Mouse (Mus musculus) activated CD4-positive, CD25-positive, alpha-beta regulatory T cell, adult 4 months (primary cell): Measurements from ENCODE around the gene Nploc4. TPM values are rescaled to one million over a fixed set of nuclear protein-coding genes. Genes with fewer than 3 reads are reported as not detected.

ENCODE experiments used
- ATAC-seq: one replicate; pipeline ENCODE4 v1.8.0; 2017
- polyA plus RNA-seq, 2 experiments: library from polyadenylated mRNA; unstranded; fragments of 100-300 nt; shearing (Covaris generic); gene quantifications; one replicate each; pipeline ENCODE4 v1.2.1; 2017

Gene Nploc4
- polyA plus RNA-seq = 1 to 10 TPM; 9.1 to 9.7 TPM

DNA sequence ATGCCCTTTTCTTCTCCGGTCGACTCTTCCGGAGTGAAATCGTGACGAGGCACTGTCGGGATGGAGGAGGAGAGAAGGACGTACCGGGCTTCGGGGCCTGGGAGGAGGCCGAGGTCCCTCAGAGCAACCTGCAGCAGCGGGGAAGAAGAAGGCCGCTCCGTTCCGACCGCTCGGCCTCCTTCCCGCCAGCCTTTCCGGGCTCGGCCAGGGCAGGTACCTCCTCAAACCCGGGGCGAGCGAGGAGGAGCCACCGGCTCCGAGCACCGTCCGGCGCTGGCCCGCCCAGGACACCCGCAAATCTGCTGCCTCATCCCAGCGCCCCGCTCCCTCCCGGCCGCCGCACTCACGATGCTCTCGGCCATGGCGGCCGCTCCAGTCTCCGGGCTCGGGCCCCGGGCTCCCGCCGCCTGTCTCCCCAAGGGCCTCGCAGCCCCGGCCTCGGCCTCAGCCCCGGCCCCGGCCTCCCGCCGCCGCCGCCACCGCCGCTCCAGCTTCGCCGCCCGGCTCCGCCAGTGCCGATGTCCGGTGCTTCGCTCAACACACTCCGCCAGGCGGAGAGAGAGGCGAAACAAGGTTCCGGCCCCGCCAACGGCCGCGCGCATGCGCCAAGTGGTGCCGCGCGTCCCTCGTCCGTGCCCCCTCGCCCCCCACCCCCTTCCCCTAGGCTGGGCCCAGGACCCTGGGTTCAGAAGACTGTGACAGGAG is at the start of gene Nploc4:
TSS of gene Nploc4 (minus strand) at position 557 of the 705 bp plus-strand sequence.
- peak; percentile 36 for ATAC-seq

DNA sequence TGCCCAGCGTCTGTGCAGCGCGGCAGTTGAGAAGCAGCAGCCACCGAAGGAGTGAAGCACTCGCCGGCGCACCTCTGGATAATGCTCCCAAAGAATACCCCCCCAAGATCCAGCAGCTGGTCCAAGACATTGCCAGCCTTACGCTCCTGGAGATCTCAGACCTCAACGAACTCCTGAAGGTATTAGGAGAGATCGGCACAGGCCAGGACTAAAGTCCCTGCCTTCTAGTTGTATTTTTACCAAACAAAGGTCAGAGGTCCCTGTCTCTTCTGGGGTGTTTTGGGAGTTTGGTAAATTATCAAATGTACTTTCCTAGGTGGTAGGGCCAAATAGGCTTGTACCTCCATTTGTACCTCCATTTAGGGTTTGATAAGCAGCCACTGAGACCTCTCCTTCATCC is 47.7 kb upstream of the Nploc4 start:
- no peak for ATAC-seq

GRCm38 (mm10) chr11:120484265-120484981 is 46.9 kb upstream of the Nploc4 start, which contains the start of gene Mrpl12:
Gene Mrpl12, plus strand, starts transcription at chr11:120484613.
- peak; percentile 94 for ATAC-seq

DNA sequence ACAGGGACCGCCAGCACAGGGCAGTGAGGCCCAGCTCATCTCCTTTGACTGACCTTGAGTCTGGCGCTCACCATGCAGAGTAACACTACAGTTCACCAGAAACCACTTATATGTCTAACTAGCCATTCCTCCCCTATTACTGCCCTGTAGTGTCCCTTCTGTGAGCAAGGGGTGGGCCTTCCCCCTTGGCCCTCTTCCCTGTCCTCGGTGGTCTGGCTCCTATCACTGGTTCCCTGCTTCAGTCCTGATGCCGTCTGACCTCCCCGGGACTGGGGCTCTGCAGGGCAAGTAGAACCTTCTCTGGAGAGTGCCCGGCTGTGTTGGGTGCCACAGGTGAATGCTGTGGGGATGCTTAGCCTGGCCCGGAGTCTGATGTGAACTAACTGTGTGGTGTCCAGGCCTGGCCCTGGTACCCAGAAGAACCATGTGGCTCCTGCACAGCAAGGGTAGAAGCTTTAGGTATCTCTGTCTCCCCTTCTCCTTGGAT is 46.0 kb upstream of the Nploc4 start:
- ATAC-seq = no peak

GRCm38 (mm10) chr11:120472052-120472451 is 34.5 kb upstream of the Nploc4 start:
- ATAC-seq = no peak

DNA sequence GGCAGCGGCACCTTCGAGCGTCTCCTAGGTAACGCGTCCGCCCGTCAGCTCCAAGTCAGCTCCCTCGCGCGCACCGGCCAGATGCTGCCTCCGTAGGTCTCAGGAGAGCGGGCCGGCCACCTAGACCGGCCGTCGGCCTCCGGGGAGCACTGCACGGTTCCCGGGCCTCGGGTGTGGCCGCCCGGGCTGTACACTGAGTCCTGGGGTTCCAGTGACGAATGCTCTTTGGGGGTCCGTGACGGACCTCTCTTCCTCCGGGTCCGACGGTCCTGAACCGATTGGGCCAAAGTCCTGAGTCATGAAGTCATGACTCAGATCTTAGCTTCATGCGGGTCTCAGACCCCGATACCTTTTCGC is 30.2 kb upstream of the Nploc4 start:
- ATAC-seq = no peak

GRCm38 (mm10) chr11:120467051-120467735 is 29.7 kb upstream of the Nploc4 start, which contains the start of gene Arl16:
Gene Arl16, minus strand, starts transcription at chr11:120467607.
- ATAC-seq = peak; percentile 100

GRCm38 (mm10) chr11:120465521-120465920 is 28.0 kb upstream of the Nploc4 start:
- ATAC-seq = no peak

GRCm38 (mm10) chr11:120464365-120464764 is 26.9 kb upstream of the Nploc4 start:
- no peak for ATAC-seq

GRCm38 (mm10) chr11:120463536-120463935 is 26.0 kb upstream of the Nploc4 start:
- no peak for ATAC-seq

GRCm38 (mm10) chr11:120458847-120459597 is 21.5 kb upstream of the Nploc4 start:
- no peak for ATAC-seq

DNA sequence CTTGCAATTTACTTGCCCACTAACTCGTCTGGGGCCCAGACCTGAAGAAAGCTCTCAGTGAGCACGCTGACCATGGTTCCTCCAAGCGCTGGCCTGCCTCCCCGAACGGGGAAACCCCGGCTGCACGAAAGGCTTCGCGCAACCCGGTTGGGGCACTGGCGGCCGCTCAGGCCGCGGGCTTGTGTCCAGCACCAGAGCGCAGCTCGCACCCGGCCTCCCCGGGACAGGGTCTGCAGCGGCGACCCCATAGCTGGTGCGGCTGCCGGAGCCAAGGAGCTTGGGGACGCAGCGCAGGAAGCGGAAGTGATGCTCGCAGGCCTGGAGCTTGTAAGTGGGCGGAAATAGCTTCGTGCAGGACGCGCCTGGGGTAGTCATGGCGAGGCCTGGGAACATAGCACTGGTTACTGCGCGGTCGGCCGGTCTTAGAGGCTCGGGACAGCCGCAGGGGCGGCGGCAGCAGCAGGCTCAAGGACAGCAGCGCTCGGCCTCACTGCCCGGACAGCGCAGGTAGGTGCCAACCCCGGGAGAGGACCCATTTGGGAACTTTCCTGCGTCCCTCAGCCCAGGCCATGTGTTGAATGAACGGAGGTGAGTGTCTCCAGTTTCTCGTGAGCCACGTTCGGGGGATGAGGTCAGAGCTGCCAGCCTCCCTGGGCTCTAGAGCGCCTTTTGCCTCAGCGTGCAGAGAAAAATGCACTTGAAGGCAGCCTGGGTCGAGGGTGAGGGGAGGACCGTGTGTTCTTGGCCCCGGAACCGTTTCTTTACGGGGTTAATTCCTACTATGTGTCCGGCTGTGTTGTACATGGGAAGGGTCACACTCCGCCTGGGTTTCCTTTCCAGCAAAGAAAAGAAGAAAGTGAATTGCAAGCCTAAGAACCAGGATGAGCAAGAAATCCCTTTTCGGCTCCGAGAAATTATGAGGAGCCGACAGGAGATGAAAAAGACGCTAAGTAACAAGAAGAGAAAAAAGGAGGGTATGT is 20.6 kb upstream of the Nploc4 start, which contains the start of the genes Oxld1 and Ccdc137:
TSS of gene Oxld1 (minus strand) at position 297 of the 980 bp plus-strand sequence.
TSS of gene Ccdc137 (plus strand) at position 344 of the 980 bp plus-strand sequence.
- ATAC-seq = peak; percentile 98

DNA sequence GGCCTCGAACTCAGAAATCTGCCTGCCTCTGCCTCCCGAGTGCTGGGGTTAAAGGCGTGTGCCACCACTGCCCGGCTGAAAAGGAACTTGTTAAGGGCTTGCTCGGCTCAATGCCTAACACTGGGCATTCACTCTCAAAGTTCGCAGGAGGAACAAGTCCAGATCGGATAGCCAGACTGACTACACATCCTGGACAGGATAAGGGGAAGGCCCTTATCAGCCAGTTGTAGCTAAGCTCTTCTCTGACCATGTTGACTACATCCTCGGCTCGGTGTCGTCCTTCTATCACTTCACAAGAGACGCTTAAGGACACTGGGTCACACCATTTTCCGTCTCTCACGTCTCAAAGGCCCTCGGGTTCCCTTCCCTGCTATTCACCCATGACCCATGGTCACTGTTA is 19.9 kb upstream of the Nploc4 start:
- peak; percentile 29 for ATAC-seq

DNA sequence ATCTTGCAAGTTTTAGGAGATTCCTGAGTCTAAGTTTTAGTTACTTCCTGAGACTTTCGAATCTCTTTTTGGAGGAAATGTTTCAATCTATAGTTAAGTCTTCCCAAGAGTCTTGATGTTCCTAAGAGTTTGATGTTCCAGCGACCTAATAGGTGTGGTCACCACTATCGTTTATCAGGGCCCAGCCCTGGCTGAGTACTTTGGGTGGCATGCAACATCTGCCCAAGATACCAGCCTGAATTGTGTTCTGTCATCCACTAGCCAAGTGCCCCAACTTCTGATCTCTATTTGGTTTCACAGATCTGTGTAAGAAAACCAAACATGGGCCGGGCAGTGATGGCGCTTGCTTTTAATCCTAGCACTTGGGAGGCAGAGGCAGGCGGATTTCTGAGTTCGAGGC is 17.9 kb upstream of the Nploc4 start:
- no peak for ATAC-seq

- no peak for ATAC-seq
Measured at GRCm38 (mm10) chr11:120454965-120455364, 17.5 kb upstream of the Nploc4 start.

DNA sequence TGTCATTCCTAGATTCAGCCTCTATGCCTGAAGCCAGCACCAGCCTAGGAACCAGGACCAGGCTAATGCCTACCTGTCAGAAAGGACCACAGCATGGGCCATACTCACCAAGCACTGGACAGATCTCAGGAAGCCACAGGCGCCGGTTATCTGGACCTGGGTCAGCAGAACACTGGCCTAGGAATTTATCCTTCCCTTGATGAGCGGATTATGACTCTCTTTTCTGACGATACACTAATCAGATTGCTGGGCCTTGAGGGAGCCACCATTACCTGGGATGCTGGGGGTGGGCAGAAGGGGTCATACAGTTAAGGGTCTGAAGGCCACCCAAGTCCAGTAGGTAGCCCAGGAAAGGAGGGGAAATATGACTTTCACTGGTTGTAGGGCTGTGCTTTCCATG is 15.8 kb upstream of the Nploc4 start, which contains the start of gene Pde6g:
TSS of gene Pde6g (minus strand) at position 195 of the 400 bp plus-strand sequence.
- no peak for ATAC-seq

- no peak for ATAC-seq
Measured at GRCm38 (mm10) chr11:120452246-120452645, 14.7 kb upstream of the Nploc4 start.

GRCm38 (mm10) chr11:120447179-120447578 is 9.7 kb upstream of the Nploc4 start:
- no peak for ATAC-seq

DNA sequence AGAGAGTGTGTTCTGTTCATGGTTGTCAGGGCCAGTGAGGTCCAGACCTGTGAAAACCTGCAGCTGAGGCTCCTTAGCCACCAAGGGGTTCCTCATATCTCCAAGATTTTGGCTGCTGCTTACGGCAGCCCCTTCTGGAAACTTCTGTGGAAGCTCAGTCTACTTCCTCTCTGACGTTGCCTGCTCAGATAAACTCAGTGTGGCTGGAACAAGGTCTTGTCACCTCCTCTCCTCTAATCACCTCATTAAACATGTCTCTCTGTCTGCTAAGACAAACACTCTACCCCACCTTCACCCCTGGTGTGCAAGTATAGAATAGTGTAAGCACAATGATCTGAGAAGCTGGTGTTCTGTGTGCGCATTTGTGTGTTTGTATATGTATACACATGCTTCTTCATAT is 8.0 kb upstream of the Nploc4 start:
- ATAC-seq = no peak

DNA sequence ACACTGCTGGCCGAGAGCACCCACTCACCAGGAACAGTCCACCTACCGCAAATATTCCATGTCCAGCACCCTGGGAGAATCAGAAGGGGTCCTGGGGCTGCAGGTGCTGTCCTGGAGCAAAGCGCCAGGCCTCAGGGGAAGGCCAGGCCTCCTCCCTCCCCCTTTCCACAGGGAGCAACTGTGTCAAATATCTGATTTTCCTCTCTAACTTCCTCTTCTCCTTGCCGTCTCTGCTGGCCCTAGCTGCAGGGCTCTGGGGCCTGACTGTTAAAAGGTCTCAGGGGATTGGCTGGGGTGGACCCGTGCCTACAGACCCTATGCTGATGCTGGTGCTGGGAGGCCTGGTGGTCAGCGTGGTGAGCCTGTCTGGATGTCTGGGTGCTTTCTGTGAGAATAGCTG is 6.6 kb upstream of the Nploc4 start:
- no peak for ATAC-seq

DNA sequence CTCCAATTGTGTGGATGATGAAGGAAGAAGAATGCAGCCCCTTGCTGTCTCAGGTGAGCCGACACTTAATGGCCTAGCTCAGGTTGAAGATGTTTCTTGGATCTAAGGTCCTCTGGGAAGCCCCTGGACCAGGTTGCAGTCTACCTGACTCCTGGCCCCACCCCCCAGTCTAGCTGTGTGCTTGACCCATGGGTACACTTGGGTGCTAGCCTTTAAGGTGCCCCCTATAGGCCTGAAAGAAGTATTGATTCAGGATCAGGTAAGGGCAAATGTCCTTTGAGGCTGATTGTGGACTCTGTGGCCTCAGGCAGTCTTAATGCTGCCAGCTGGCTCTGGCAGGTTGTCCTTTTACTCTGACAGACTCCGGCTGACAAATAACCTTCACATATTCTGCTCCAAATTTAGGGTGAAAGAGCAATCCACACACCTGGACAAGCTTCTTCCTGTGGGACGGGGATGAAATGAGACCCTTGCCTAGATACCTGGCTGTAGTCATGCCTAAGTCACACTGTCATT is 5.3 kb upstream of the Nploc4 start:
- ATAC-seq = no peak
